Mouse (Mus musculus) bone marrow, adult 2 months (tissue): ENCODE data around the gene Rab5if.

Experiments used
- CTCF ChIP-seq: fragments of 200-500 bp; IDR thresholded peaks from 2 replicates; pipeline ENCODE4 v1.5.1; 2011; ENCODE audit warnings: low read length, control low read depth; ENCODE audit not compliant: control insufficient read depth, insufficient read depth
- POLR2A ChIP-seq: fragments of 200-500 bp; IDR thresholded peaks from 2 replicates; pipeline ENCODE4 v1.6.1; 2011; ENCODE audit warnings: low read depth, mild to moderate bottlenecking, control low read depth, low read length, borderline replicate concordance; ENCODE audit not compliant: control insufficient read depth

- no peak for TF ChIP-seq POLR2A
- no peak for TF ChIP-seq CTCF
These were observed 21.7 kb downstream of the Rab5if start for GRCm38 (mm10) chr2:156884396-156885211.
